Comparison of ENCODE assay signal across 12 mouse cellular contexts in genomic region chr8:108552518-108552917, GRCm38 (mm10).
DNase-seq lines count a peak whose midpoint lies in the region; ATAC-seq lines count a peak whose summit lies in the region.
"Had no signal": no experiment of that assay in that cellular context is flagged by ENCODE, and none has a peak within 500 bp of the region (broad histone marks: within the 10 kb centered on the region; RNA-seq: fewer than 3 reads in every experiment).

No protein-coding gene starts in this region.

- H3K9me3 ChIP-seq in heart, embryonic 10.5 days, result no peaks in the 10 kb centered on the region
- no peaks in the 10 kb centered on the region for H3K9me3 ChIP-seq in limb, embryonic 11.5 days (ENCODE audit: control insufficient read depth, low read length)
- no peaks in the 10 kb centered on the region for H3K9me3 ChIP-seq in kidney, embryonic 15.5 days (replicated peaks)

- no peak overlapping the region for H3K9ac ChIP-seq in limb, embryonic 11.5 days (ENCODE audit: low read length)
- no peak overlapping the region for H3K9ac ChIP-seq in kidney, embryonic 15.5 days

- no peaks in the 10 kb centered on the region for H3K36me3 ChIP-seq in heart, embryonic 10.5 days
- H3K36me3 ChIP-seq in limb, embryonic 11.5 days (ENCODE audit: control insufficient read depth, insufficient read depth, low read length), result no peaks in the 10 kb centered on the region
- H3K36me3 ChIP-seq in kidney, embryonic 15.5 days, result no peaks in the 10 kb centered on the region

- no peaks in the 10 kb centered on the region for H3K4me1 ChIP-seq in heart, embryonic 10.5 days
- peaks cover 12% of the 10 kb centered on the region; the same call in 1 of the 2 replicates for H3K4me1 ChIP-seq in limb, embryonic 11.5 days (ENCODE audit: control insufficient read depth, insufficient read depth, low read length)
- H3K4me1 ChIP-seq in kidney, embryonic 15.5 days, result 0 out of 2 replicates have a peak, but pooled peaks cover 5% of the 10 kb centered on the region

- peak; percentile 44; the same call in 1 of the 2 replicates for ATAC-seq in limb, embryonic 11.5 days (ENCODE audit: insufficient number of reproducible peaks, low FRiP score, low TSS enrichment, low read depth)
- ATAC-seq in inflammation-experienced regulatory T-cells, adult 6 months, result no peak
- ATAC-seq in kidney, embryonic 15.5 days (replicated peaks; ENCODE audit: low FRiP score), result no peak

- H3K27me3 ChIP-seq in heart, embryonic 10.5 days (ENCODE audit: insufficient read depth, poor library complexity, severe bottlenecking), result no peaks in the 10 kb centered on the region
- H3K27me3 ChIP-seq in limb, embryonic 11.5 days (ENCODE audit: control insufficient read depth, insufficient read depth, low read length), result no peaks in the 10 kb centered on the region
- peaks cover 2% of the 10 kb centered on the region; the same call in 1 of the 2 replicates for H3K27me3 ChIP-seq in kidney, embryonic 15.5 days

- WGBS in heart, embryonic 10.5 days, result 82% methylated on average over 8 of the region's 8 CpGs
- 15% methylated on average over 8 of the region's 8 CpGs for WGBS in limb, embryonic 11.5 days
- 61% methylated on average over 8 of the region's 8 CpGs for WGBS in kidney, embryonic 15.5 days

- H3K4me2 ChIP-seq in limb, embryonic 11.5 days (ENCODE audit: low read depth, severe bottlenecking), result no peak overlapping the region
- no peak overlapping the region for H3K4me2 ChIP-seq in kidney, embryonic 15.5 days

- no peak overlapping the region for H3K27ac ChIP-seq in heart, embryonic 10.5 days
- H3K27ac ChIP-seq in limb, embryonic 11.5 days (replicated peaks; ENCODE audit: low read depth, low read length), result no peak overlapping the region; the same call in 1 of the 2 replicates
- H3K27ac ChIP-seq in kidney, embryonic 15.5 days, result no peak overlapping the region

- no peak overlapping the region for H3K4me3 ChIP-seq in heart, embryonic 10.5 days
- H3K4me3 ChIP-seq in limb, embryonic 11.5 days (ENCODE audit: low read depth, low read length), result no peak overlapping the region
- no peak overlapping the region for H3K4me3 ChIP-seq in kidney, embryonic 15.5 days (replicated peaks)

- peak; percentile 73 for DNase-seq in heart, embryonic 10.5 days (ENCODE audit: low spot score)
- no peak for DNase-seq in heart, adult 18-20 months
- DNase-seq in 3134 (ENCODE audit: extremely low read depth, insufficient read length, low spot score), result peak; percentile 40
- DNase-seq in embryo, embryonic 11.5 days (ENCODE audit: low read depth, low spot score), result peak; percentile 54
- peak; percentile 77 for DNase-seq in limb, embryonic 11.5 days (ENCODE audit: low spot score)
- no peak for DNase-seq in adipocyte (ENCODE audit: low spot score)
- DNase-seq: adrenal gland, postnatal 10 days; kidney, postnatal 36 days; lung, postnatal 14 days; midbrain, embryonic 14.5 days had no signal

Comparison
In these comparisons a context has a peak if more than half of its experiments do, and no peak if none do; other contexts are left out.
1. DNase-seq: peak in heart, embryonic 10.5 days (single experiment), 3134 (single experiment), embryo, embryonic 11.5 days (single experiment) and limb, embryonic 11.5 days (single experiment); none in heart, adult 18-20 months (0 of 2) and adipocyte (single experiment).